Mouse (Mus musculus): Measurements from ENCODE around the gene Rad23b. TPM values are rescaled to one million over a fixed set of nuclear protein-coding genes. Genes with fewer than 3 reads are reported as not detected.

Rad23b gene
- polyA plus RNA-seq, 1 experiment from 2014 or later, result 98.5 TPM

DNA sequence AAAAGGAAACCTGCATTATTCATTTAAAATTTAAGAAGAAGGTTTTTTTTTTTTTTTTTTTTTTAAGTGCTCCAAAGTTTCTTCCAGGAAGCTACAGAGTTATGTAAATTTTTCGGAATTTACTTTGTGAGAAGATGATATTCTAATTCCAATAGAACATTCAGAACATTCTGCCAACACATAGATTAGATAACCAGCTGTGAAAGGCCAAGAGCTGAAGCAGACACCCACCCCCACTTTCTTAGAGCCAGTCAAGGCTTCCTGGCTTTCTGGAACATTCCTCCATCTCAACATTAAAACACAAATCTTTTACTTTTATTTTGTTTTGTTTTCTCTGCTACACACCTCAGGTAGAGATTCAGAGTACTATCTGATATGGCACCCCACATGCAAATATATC, 10.9 kb upstream of the Rad23b start:
- Histone ChIP-seq H3K4me2 (no peak overlapping the region), H3K27me3 (no peaks in the 10 kb centered on the region), H3K9ac (no peak overlapping the region), H3K27ac (replicated peaks) (no peak overlapping the region), H3K4me3 (no peak overlapping the region), H3K9me3 (no peaks in the 10 kb centered on the region), H3K36me3 (no peaks in the 10 kb centered on the region), H3K4me1 (replicated peaks) (no peaks in the 10 kb centered on the region)
- WGBS, result 94% methylated on average over 1 of the region's 1 CpGs
- no peak for ATAC-seq (ENCODE audit: low FRiP score, low read depth)

- Histone ChIP-seq H3K9me3 (no peaks in the 10 kb centered on the region), H3K9ac (no peak overlapping the region), H3K27ac (replicated peaks) (no peak overlapping the region), H3K36me3 (no peaks in the 10 kb centered on the region), H3K27me3 (no peaks in the 10 kb centered on the region), H3K4me1 (replicated peaks) (no peaks in the 10 kb centered on the region), H3K4me2 (no peak overlapping the region), H3K4me3 (no peak overlapping the region)
- 89% methylated on average over 4 of the region's 4 CpGs for WGBS
- ATAC-seq (ENCODE audit: low FRiP score, low read depth), result no peak
Measured at GRCm38 (mm10) chr4:55339388-55339787, 10.5 kb upstream of the Rad23b start.

GRCm38 (mm10) chr4:55341797-55342196, 8.0 kb upstream of the Rad23b start:
- Histone ChIP-seq H3K27me3 (no peaks in the 10 kb centered on the region), H3K9me3 (no peaks in the 10 kb centered on the region), H3K27ac (replicated peaks) (no peak overlapping the region), H3K9ac (no peak overlapping the region), H3K36me3 (no peaks in the 10 kb centered on the region), H3K4me1 (replicated peaks) (no peaks in the 10 kb centered on the region), H3K4me3 (no peak overlapping the region), H3K4me2 (no peak overlapping the region)
- ATAC-seq (ENCODE audit: low FRiP score, low read depth), result no peak
- 97% methylated on average over 1 of the region's 1 CpGs for WGBS

DNA sequence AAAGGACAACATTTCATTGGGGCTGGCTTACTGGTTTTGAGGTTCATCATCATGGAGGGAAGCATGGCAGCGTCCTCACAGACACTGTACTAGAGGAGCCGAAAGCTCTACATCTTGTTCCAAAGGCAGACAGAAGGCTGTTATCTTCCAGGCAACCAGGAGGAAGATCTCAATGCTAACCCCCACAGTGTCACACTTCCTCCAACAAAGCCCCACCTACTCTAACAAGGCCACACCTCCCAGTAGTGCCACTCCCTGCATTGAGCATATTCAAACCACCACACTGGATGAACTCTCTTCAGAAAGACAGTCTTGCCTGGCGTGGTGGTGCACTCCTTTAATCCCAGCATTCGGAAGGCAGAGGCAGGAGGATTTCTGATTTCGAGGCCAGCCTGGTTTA, 7.2 kb upstream of the Rad23b start:
- Histone ChIP-seq H3K9me3 (no peaks in the 10 kb centered on the region), H3K36me3 (no peaks in the 10 kb centered on the region), H3K9ac (no peak overlapping the region), H3K4me1 (replicated peaks) (no peaks in the 10 kb centered on the region), H3K27me3 (no peaks in the 10 kb centered on the region), H3K27ac (replicated peaks) (no peak overlapping the region), H3K4me2 (no peak overlapping the region), H3K4me3 (no peak overlapping the region)
- ATAC-seq (ENCODE audit: low FRiP score, low read depth), result no peak
- WGBS, result 92% methylated on average over 5 of the region's 5 CpGs

DNA sequence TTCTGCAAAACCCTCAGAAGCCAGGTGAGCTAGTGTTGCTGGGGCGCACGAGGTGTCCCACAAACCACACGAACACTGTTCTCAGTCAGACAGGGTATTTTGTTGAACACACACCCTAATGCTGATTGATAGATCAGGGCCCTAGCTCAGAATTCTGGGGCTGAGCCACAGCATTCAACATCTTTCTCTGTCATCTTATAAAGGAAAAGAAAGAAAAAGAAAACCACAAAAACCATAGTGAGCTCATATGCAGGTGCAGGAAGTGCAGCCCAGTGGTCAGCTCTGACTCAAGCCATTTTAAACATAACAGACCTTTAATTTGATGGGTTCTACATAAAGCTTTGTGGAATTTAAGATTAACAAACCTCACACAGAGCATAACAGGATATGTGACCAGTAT, 6.6 kb upstream of the Rad23b start:
- Histone ChIP-seq H3K4me1 (replicated peaks) (no peaks in the 10 kb centered on the region; the same call in 1 of the 2 replicates), H3K9ac (no peak overlapping the region), H3K9me3 (no peaks in the 10 kb centered on the region), H3K27me3 (no peaks in the 10 kb centered on the region), H3K27ac (replicated peaks) (no peak overlapping the region), H3K4me2 (no peak overlapping the region), H3K36me3 (no peaks in the 10 kb centered on the region), H3K4me3 (no peak overlapping the region)
- 89% methylated on average over 3 of the region's 3 CpGs for WGBS
- ATAC-seq (ENCODE audit: low FRiP score, low read depth), result no peak

GRCm38 (mm10) chr4:55348759-55349451, 938 bp upstream of the Rad23b start:
- H3K27me3 ChIP-seq, result no peaks in the 10 kb centered on the region
- H3K27ac ChIP-seq (replicated peaks), result peak overlapping the region; percentile 95
- ATAC-seq (ENCODE audit: low FRiP score, low read depth), result peak; percentile 1; the same call in 1 of the 2 replicates
- H3K9ac ChIP-seq, result peak overlapping the region; percentile 56
- peaks cover 30% of the 10 kb centered on the region for H3K4me1 ChIP-seq (replicated peaks)
- H3K9me3 ChIP-seq, result no peaks in the 10 kb centered on the region
- H3K4me2 ChIP-seq, result peak overlapping the region; percentile 63
- 11% methylated on average over 12 of the region's 12 CpGs for WGBS
- H3K36me3 ChIP-seq, result no peaks in the 10 kb centered on the region
- peak overlapping the region; percentile 64 for H3K4me3 ChIP-seq

GRCm38 (mm10) chr4:55350219-55350931, 532 bp downstream of the Rad23b start:
- no peaks in the 10 kb centered on the region for H3K27me3 ChIP-seq
- peak overlapping the region; percentile 95 for H3K27ac ChIP-seq (replicated peaks)
- under 1% methylated on average over 66 of the region's 66 CpGs for WGBS
- peak; percentile 55 for ATAC-seq (ENCODE audit: low FRiP score, low read depth)
- H3K9ac ChIP-seq, result peak overlapping the region; percentile 71
- H3K36me3 ChIP-seq, result no peaks in the 10 kb centered on the region
- peak overlapping the region; percentile 64 for H3K4me3 ChIP-seq
- no peaks in the 10 kb centered on the region for H3K9me3 ChIP-seq
- H3K4me2 ChIP-seq, result peak overlapping the region; percentile 75
- peaks cover 41% of the 10 kb centered on the region for H3K4me1 ChIP-seq (replicated peaks)

GRCm38 (mm10) chr4:55351037-55351436, 1.2 kb downstream of the Rad23b start:
- 17% methylated on average over 12 of the region's 12 CpGs for WGBS
- ATAC-seq (ENCODE audit: low FRiP score, low read depth), result no peak
- peak overlapping the region; percentile 95; the same call in 1 of the 2 replicates for H3K27ac ChIP-seq (replicated peaks)

DNA sequence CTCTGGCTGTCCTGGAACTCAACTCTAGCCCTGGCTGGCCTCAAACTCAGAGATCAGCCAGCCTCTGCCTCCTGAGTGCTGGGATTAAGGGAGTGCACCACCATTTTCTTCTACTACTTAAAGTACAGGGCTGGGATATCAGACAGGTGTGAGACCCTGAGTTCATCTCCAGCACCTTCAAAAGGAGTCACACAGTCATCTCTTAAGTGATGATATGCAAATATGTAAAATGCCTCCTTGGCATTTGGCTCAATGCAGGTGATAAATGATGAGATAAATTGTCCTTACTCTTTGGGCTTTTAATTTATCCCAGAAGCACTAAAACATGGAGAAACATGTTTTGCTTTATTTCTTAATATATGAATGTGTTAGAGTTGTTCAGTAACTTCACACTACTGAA, 2.0 kb downstream of the Rad23b start:
- no peak for ATAC-seq (ENCODE audit: low FRiP score, low read depth)
- no peak overlapping the region for H3K9ac ChIP-seq
- H3K4me2 ChIP-seq, result peak overlapping the region; percentile 75
- H3K27ac ChIP-seq (replicated peaks), result no peak overlapping the region
- H3K36me3 ChIP-seq, result no peaks in the 10 kb centered on the region
- no peaks in the 10 kb centered on the region for H3K9me3 ChIP-seq
- H3K4me3 ChIP-seq, result no peak overlapping the region
- H3K4me1 ChIP-seq (replicated peaks), result peaks cover 43% of the 10 kb centered on the region
- H3K27me3 ChIP-seq, result no peaks in the 10 kb centered on the region

More at GRCm38 (mm10) chr4:55351037-55351436, 1.2 kb downstream of the Rad23b start:
- peak overlapping the region; percentile 71 for H3K9ac ChIP-seq
- H3K27me3 ChIP-seq, result no peaks in the 10 kb centered on the region
- H3K4me1 ChIP-seq (replicated peaks), result peaks cover 41% of the 10 kb centered on the region
- peak overlapping the region; percentile 75 for H3K4me2 ChIP-seq
- H3K36me3 ChIP-seq, result no peaks in the 10 kb centered on the region
- H3K4me3 ChIP-seq, result peak overlapping the region; percentile 64
- H3K9me3 ChIP-seq, result no peaks in the 10 kb centered on the region

DNA sequence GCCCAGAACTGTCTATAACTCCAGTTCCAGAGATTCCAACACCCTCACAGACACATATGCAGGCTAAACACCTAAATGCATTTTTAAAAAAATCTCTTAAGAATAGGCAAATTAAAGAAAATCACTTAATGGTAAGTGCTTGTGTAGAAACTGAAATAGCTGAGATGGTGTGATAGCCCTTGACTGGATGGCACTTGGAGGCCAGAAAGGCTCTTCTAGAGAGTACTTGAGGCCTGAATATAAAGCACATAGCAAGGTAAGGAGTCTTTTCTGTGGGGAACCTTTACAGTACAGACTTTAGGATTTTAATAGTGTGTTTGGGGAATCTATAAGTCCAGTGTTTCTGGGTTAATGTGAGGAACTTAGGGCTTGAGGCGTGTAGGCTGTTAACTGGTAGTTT, 4.2 kb downstream of the Rad23b start:
- Histone ChIP-seq H3K9me3 (no peaks in the 10 kb centered on the region), H3K27me3 (no peaks in the 10 kb centered on the region), H3K4me2 (no peak overlapping the region), H3K4me3 (no peak overlapping the region), H3K27ac (replicated peaks) (no peak overlapping the region), H3K9ac (no peak overlapping the region), H3K4me1 (replicated peaks) (peaks cover 38% of the 10 kb centered on the region), H3K36me3 (no peaks in the 10 kb centered on the region)
- ATAC-seq (ENCODE audit: low FRiP score, low read depth), result no peak
- 90% methylated on average over 1 of the region's 1 CpGs for WGBS

DNA sequence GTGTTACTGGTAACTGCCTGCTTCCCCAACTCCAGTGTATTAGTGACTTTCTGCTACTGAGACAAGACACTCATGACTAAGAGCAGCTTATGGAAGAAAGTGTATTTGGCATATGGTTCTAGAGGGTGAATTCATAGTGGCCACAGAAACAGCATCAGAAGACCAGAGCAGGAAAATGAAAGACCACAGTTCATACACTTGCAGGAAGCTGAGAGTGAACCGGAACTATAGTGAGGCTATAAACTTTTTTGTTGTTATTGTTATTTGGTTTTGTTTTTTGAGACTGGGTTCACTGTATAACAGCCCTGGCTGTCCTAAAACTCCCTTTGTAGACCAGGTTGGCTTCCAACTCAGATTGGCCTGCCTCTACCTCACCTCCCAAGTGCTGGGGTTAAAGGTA, 6.0 kb downstream of the Rad23b start:
- Histone ChIP-seq H3K4me3 (no peak overlapping the region), H3K4me1 (replicated peaks) (peaks cover 36% of the 10 kb centered on the region)

GRCm38 (mm10) chr4:55356726-55357125, 6.9 kb downstream of the Rad23b start:
- Histone ChIP-seq H3K27me3 (no peaks in the 10 kb centered on the region), H3K36me3 (no peaks in the 10 kb centered on the region), H3K27ac (replicated peaks) (no peak overlapping the region), H3K4me2 (no peak overlapping the region), H3K4me1 (replicated peaks) (peaks cover 28% of the 10 kb centered on the region), H3K9ac (no peak overlapping the region), H3K9me3 (no peaks in the 10 kb centered on the region), H3K4me3 (no peak overlapping the region)
- ATAC-seq (ENCODE audit: low FRiP score, low read depth), result no peak
- WGBS, result 92% methylated on average over 3 of the region's 3 CpGs

More for the DNA sequence above, 6.0 kb downstream of the Rad23b start:
- ATAC-seq (ENCODE audit: low FRiP score, low read depth), result no peak
- WGBS, result 97% methylated on average over 1 of the region's 1 CpGs
- no peak overlapping the region for H3K9ac ChIP-seq
- no peak overlapping the region for H3K4me2 ChIP-seq
- no peaks in the 10 kb centered on the region for H3K36me3 ChIP-seq
- H3K27ac ChIP-seq (replicated peaks), result no peak overlapping the region
- no peaks in the 10 kb centered on the region for H3K27me3 ChIP-seq
- no peaks in the 10 kb centered on the region for H3K9me3 ChIP-seq

Data from hindbrain, embryonic 15.5 days (tissue).